Mouse (Mus musculus): ENCODE data around the gene Sgip1.

DNA sequence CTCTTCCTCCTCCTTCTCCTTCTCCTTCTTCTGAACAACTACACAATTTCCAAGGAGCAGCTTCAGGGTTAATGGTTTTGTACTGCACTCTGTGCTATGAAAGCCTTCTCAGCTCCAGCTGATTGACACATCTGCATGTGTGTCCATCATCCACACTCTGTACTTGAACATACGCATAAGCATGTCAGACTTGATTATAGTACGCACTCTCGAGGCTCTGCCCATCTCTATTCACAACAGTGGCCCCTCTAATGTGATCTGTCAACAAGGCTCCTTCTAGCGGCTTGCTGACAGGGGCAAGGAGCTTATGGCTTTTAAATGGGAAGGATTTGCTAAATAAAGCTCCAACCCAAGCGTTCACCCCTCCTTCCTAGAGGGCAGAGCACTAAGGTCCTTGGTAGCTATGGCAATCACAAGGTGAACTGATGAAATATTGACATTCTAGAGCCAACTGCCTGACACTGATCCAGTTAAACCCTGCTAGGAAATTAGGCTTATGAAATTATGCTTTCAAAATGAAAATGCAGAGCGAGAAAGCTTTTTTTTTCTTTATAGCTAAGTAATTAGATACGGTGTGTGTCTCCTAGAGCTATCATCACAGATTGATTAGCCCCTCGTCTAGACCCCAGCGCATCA is 7.0 kb upstream of the Sgip1 start:
- TF ChIP-seq POLR2AphosphoS2 (IDR thresholded peaks at IDR 0.05; ENCODE audit: low read length) (no peak), USF2 (IDR thresholded peaks at IDR 0.05; ENCODE audit: borderline replicate concordance in 1 of 2, insufficient read depth in 1 of 2, low read depth in 1 of 2, low read length in 2 of 2) (no peak), GATA1 (IDR thresholded peaks at IDR 0.05; ENCODE audit: low read depth, low read length) (no peak), CTCF (IDR thresholded peaks at IDR 0.05 in 2 of 3, conservative IDR thresholded peaks at IDR 0.05 in 1 of 3; ENCODE audit: control insufficient read depth in 1 of 3, insufficient read depth in 1 of 3, low read depth in 2 of 3, low read length in 3 of 3, poor library complexity in 1 of 3, severe bottlenecking in 1 of 3) (no peak), POLR2A (IDR thresholded peaks at IDR 0.05; ENCODE audit: control insufficient read depth in 1 of 2, insufficient read depth in 1 of 2, low read depth in 1 of 2, low read length in 2 of 2, poor library complexity in 1 of 2) (no peak), MYC (IDR thresholded peaks at IDR 0.05; ENCODE audit: low read depth, low read length) (no peak), ZMIZ1 (IDR thresholded peaks at IDR 0.05; ENCODE audit: low read depth, low read length) (no peak), CHD2 (IDR thresholded peaks at IDR 0.05; ENCODE audit: low read length) (no peak), MAFK (IDR thresholded peaks at IDR 0.05; ENCODE audit: borderline replicate concordance, low read depth, low read length) (no peak)
